Mouse (Mus musculus): Measurements from ENCODE around the gene Chd2. TPM values are rescaled to one million over a fixed set of nuclear protein-coding genes. Genes with fewer than 3 reads are reported as not detected.
"Not testable (repeated sequence)": the region's sequence is repeated elsewhere in the genome, so short reads cannot be mapped to it uniquely, and the experiment has no call there.

Chd2 gene
- total RNA-seq, 2 experiments from 2014 or later, result 47.2 to 49.8 TPM

- DNase-seq (ENCODE audit: low spot score in 2 of 2), result no peak
These were observed 18.4 kb downstream of the Chd2 start for GRCm38 (mm10) chr7:73523183-73523582.

DNA sequence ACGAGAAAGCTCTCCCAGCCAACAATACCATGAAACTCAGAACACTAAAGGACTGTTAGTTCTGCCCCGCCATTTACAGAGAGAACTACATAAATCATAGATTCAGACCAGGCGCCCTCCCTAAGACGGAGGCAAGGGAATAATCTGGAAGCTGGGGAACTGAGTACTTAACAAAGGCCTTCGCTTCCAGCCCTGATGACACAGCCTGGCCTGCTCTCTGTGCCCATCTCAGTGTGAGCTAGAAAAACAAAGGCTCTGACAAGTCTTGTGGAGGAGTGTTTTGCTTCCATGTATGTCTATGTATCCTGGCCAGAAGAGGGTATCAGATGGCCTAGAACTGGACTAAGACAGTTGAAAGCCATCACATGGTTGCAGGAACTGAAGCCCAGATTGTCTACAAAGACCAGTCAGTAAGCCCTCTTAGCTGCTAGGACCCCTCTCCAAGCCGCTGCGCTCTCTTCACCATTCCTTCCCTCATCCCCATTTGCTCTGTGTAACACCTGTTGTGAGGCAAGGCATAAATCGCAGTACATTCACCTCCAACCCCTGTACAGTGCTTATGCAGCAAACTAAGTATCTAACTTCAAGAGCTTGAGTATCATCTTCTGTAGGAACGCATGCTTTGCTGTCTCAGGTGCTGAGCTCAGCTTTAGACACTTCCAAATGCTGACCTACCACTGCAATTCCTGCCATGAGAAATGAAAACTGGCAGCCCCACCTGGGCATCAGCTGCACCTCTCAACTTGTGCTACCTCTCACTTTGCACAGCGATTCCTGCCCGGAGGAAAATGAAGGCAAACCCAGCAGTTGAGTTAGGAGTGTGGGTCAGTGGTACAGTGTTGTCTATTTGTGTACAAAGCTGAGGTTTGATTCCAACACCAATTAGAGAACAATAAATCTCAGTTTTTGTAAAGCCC lies 20.1 kb downstream of the Chd2 start:
- no peak for DNase-seq (ENCODE audit: low spot score in 2 of 2)

GRCm38 (mm10) chr7:73520231-73520630 lies 21.4 kb downstream of the Chd2 start:
- DNase-seq (ENCODE audit: low spot score in 2 of 2), result no peak

DNA sequence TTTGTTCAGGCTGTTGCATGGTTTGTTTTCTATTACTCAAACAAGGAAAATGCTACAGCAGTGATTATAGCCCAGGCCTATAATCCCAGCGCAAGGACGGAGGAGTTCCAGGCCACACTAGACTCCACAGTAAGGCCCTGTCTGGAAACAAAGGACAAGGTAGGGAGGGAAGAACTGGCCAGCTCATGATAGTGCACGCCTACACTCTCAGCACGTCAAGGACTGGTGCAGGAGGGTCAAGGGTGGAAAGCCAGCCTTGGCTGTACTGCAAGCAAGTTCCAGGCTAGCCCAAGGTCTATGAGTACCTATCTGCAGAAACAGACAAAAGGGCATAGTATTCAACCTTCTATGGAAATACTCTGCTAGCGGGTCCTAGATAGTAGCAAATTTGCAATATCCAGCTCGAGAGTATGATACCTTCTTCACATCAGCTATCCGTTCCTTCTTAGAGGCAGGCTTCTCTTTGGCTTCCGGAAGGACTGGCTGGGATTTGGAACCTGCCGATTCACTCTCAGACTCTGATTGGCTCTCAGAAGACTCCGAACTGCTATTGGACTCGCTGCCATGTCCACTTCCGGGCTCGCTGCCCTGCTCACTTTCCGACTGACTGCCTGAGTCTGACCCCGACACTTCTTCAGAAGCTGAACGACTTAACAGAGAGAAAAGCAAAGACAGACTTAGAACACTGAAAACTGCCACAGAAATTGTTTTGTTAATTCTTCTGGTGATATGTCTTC lies 22.4 kb downstream of the Chd2 start:
- no peak for DNase-seq (ENCODE audit: low spot score in 2 of 2)

DNA sequence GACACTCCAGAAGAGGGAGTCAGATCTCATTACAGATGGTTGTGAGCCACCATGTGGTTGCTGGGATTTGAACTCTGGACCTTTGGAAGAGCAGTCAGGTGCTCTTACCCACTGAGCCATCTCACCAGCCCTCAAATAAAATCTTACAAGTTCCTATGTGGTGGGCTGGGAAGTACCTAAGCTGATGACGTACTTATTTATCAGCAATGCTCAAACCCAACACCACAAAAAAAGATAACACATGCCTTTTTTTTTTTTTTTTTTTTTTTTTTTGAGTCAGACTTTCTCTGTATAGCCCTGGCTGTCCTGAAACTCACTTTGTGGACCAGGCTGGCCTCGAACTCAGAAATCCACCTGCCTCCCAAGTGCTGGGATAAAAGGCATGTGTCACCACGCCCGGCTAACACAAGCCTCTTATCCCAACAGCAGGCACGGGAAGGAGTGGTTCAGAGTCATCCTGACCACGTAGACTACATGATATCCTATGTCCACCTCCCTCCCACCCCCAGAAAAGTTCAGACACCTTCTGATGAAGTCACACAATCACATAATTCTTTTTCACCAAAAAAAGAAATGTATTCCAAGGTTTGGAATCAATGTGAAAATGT lies 23.2 kb downstream of the Chd2 start:
- DNase-seq (ENCODE audit: low spot score in 2 of 2), result not testable (repeated sequence)

GRCm38 (mm10) chr7:73517432-73518054 lies 24.1 kb downstream of the Chd2 start:
- no peak for DNase-seq (ENCODE audit: low spot score in 2 of 2)

- DNase-seq (ENCODE audit: low spot score in 2 of 2), result no peak
These were observed 24.8 kb downstream of the Chd2 start for GRCm38 (mm10) chr7:73516820-73517219.

DNA sequence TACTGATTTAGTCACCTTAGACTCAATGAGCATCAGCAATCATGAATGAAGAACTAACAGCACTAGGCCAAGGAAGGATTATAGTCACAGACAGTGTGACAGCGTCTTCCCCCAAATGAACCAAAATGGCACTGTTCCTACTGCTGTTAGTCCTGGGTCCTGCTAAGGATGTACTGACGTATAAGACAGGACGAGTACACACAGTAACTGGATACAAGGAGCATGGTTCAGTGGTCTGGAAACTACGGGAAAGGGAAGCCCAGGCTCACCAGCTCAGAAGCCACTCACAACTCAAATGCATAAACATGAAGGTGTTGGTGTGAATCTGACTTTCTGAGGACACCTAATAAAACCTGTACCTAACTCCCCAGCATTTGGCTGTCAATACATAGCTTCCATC lies 27.1 kb downstream of the Chd2 start:
- no peak for DNase-seq (ENCODE audit: low spot score in 2 of 2)

DNA sequence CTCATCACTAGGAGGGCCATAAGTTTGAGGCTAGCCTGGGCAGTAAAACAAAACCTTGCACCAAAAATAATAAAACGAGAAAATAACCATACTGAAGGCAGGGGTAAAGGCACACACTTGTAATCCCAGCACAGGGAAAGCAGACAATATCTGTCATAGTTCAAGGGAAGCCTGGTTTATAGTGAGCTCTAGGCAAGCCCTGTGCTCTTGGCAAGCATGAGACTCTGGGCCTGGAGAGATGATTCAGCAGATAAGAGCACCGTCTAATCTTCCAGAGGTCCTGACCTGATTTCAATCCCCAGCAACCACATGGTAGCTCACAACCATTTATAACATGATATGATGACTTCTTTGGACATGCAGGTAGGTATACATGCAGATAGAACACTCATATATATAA lies 29.2 kb downstream of the Chd2 start:
- no peak for DNase-seq (ENCODE audit: low spot score in 2 of 2)

- no peak for DNase-seq (ENCODE audit: low spot score in 2 of 2)
These were observed 32.9 kb downstream of the Chd2 start for GRCm38 (mm10) chr7:73508688-73509087.

DNA sequence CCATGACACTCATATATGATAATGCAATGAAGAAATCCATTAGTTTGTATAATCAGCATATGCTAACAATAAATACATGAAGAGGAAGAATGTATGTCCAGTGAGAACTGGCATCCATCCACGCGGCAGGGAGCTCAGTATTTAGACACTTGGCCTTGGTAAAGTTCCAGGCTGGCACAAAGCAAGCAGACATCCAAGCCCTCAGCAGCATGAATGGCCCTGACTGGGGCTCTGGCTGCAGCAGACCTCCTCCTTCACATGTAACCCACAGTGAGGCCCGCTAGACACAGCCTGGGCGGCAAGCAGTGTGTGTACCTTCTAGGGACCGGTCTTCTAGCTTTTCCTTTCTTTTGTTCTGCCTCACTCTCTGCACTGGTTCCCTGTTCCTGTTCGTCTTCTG lies 34.1 kb downstream of the Chd2 start:
- no peak for DNase-seq (ENCODE audit: low spot score in 2 of 2)

DNA sequence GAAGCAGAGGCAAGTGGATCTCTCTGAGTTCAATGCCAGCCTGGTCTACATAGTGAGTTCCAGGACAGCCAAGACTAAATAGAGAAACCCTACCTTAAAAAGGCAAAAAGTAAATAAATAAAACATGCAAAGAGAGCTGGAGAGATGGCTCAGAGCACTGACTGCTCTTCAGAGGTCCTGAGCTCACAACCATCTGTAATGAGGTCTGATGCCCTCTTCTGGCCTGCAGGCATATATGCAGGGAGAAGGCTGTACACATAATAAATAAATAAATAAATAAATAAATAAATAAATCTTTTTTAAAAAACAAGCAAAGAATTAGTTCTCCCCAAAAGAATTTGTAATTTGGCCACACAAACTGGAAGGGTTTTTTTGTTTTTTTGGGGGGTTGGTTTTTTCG lies 34.8 kb downstream of the Chd2 start:
- no peak for DNase-seq (ENCODE audit: low spot score in 2 of 2)

GRCm38 (mm10) chr7:73505266-73505665 lies 36.4 kb downstream of the Chd2 start:
- DNase-seq (ENCODE audit: low spot score in 2 of 2), result no peak

DNA sequence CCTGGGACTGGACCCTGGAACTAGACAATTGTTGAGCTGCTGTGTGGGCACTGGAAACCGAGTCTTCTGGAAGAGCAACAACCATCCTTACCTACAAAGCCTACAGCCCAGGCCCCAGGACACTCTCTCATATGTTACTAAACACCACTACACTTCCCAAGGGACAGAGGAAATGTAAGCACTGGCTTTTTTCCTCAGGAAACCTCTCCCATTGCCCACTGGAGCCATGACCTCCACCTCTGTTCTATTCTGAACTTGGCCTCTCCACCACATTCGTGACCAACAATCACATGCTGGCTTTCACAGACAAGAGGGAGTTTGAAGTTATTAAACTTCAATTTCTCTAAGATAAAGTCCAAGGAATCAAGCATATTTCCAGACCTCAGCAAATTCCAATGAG lies 43.4 kb downstream of the Chd2 start:
- DNase-seq (ENCODE audit: low spot score in 2 of 2), result no peak

DNA sequence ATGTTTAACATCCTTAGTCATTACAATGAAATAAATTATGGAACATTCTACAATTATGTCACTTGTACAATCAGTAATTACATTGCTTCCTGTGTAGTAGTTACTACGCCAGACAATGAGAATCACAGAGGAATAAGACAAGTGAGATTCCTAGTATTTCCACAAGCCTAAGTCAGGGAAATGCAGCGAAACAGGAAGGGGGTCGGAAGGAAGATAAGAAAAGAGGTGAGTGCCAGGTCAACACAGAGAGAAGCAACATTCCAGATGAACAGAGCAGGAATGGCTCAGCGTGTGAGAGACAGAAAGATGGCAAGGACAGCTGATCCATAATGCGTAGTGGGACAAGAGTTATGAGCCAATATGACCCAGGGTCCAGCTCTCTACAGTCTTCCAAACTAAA lies 52.4 kb downstream of the Chd2 start:
- no peak for DNase-seq (ENCODE audit: low spot score in 2 of 2)

GRCm38 (mm10) chr7:73481094-73481493 lies 60.5 kb downstream of the Chd2 start:
- DNase-seq (ENCODE audit: low spot score in 2 of 2), result no peak

GRCm38 (mm10) chr7:73479506-73479905 lies 62.1 kb downstream of the Chd2 start:
- DNase-seq (ENCODE audit: low spot score in 2 of 2), result no peak

GRCm38 (mm10) chr7:73478157-73479058 lies 63.2 kb downstream of the Chd2 start:
- no peak for DNase-seq (ENCODE audit: low spot score in 2 of 2)

DNA sequence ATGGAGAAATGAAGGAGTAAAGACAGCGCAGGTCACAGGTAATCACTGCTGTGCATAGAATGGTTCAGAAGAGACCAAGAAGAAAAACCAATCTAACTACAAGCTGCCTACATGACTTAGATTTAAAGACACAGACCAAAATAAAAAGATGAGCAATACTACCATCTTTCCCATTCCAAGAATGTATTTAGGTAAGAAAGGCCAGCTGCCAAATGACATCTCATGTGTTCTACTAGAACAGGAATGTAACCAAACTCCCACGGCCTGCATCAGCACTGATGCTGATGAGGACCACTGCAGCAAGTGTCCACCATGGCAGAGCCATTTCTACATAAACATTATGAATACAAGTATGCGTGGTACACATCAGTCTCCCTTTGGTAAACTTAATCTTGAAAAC lies 73.9 kb downstream of the Chd2 start:
- no peak for DNase-seq (ENCODE audit: low spot score in 2 of 2)

DNA sequence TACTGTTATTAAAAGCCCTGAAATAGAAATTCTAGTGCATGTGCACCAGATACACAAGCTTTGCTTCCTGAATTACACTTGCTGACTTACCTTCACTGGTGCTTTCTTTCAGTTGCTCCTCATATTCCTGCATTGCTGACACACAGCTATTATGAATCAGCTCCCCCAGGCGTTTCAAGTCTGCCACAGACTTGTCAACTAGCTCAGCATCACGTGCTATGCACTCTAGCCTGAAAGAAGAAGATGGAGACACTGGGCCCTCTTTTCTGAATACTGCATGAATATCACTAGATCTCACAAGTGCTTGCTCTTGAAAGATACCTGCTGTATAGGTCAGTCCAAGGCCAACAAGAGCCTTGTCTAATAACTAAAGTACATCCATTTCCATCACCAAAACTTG lies 78.1 kb downstream of the Chd2 start:
- no peak for DNase-seq (ENCODE audit: low spot score in 2 of 2)

DNA sequence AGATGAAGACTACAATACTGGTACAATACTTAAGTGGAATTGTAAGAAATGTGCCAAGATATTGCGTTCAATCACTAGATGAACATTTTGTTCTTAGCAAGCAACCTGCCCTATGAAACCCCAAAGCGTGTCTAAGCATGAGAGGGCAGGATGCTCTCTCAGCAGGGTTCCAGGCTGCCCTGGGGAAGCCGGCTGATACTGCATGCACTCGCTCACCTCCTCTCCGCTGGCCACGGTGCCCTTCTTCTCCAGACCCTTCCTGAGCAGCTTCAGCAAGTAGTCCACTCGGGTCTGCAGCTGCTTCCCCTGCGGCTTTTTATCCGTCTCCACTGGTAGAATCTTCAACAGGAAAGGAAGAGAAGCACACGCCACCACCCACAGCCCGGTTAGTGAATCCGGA lies 87.5 kb downstream of the Chd2 start:
- no peak for DNase-seq (ENCODE audit: low spot score in 2 of 2)
